Mouse (Mus musculus): Measurements from ENCODE around the gene Syt10.

DNA sequence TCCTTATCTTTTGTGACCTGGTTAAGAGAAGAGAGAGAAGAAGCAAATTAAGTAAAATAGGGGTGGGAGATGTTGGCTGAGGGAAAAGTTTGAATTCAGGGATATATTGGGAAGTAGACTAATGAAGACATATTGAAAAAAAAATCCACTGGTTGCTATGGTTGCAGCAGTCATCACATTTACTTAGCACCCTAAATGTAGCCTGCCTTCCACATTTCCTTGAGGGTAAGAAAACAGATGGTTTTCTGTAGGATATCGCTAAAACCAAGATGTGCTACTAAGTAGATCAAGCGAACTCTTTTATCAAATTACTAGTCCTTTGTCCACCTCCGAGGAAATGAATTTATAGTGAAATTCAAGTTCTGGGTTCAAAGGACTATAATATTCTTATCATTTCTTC lies 37.2 kb downstream of the Syt10 start:
- TF ChIP-seq GATA1 (IDR thresholded peaks at IDR 0.05; ENCODE audit: borderline replicate concordance, low read length): no peak
- TF ChIP-seq FLI1 (IDR thresholded peaks at IDR 0.05; ENCODE audit: low read length): no peak

Data from megakaryocyte, embryonic 14.5 days (primary cell).